Mouse (Mus musculus): ENCODE measurements around the gene Grasp.

DNA sequence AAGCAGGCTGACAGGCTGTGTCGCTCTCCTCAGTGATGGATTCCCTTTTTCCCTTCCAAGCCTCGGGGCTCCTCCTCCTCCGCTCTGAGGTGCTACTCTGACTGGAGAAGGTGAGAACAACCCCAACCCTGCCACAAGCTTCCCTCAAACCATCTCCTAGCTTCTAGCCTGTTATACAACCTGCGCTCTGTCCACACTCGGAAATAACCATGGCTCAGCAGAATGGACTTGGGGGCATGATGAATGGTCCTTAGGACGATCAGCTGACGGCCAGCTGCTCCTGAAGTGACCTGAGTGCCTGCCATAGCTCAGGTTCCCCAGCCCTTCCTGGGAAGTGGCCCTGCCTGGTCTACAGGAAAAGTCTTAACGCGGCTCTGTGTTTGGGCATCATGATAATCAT lies 17.9 kb downstream of the Grasp start:
- TF ChIP-seq POLR2A (IDR thresholded peaks at IDR 0.05; ENCODE audit: borderline replicate concordance, extremely low read depth, low read depth, low read length) (no peak), CTCF (IDR thresholded peaks at IDR 0.05; ENCODE audit: insufficient read depth, low read length) (no peak)

Data from lung, adult 2 months (tissue).